Mouse (Mus musculus): ENCODE results near the gene Ndufaf8.

Ndufaf8 gene

GRCm38 (mm10) chr11:120098588-120099511, at the start of gene Ndufaf8, which contains the start of gene Tepsin:
TSS of gene Ndufaf8 (plus strand) at chr11:120098928.
TSS of gene Tepsin (minus strand) at chr11:120098731.
- peak; percentile 97 to 99 for DNase-seq (ENCODE audit: low spot score in 2 of 2)

- DNase-seq (ENCODE audit: low spot score in 2 of 2): no peak
Observed at GRCm38 (mm10) chr11:120049067-120049466, 49.7 kb upstream of the Ndufaf8 start.

GRCm38 (mm10) chr11:120051124-120051811, 47.5 kb upstream of the Ndufaf8 start:
- DNase-seq (ENCODE audit: low spot score in 2 of 2): no peak

GRCm38 (mm10) chr11:120052274-120052673, 46.5 kb upstream of the Ndufaf8 start:
- no peak for DNase-seq (ENCODE audit: low spot score in 2 of 2)

- DNase-seq (ENCODE audit: low spot score in 2 of 2): no peak
Observed at GRCm38 (mm10) chr11:120053846-120054245, 44.9 kb upstream of the Ndufaf8 start.

- DNase-seq (ENCODE audit: low spot score in 2 of 2): no peak
Observed at GRCm38 (mm10) chr11:120055953-120056732, 42.6 kb upstream of the Ndufaf8 start.

GRCm38 (mm10) chr11:120060634-120061033, 38.1 kb upstream of the Ndufaf8 start:
- no peak for DNase-seq (ENCODE audit: low spot score in 2 of 2)

- no peak for DNase-seq (ENCODE audit: low spot score in 2 of 2)
Observed at GRCm38 (mm10) chr11:120063326-120063725, 35.4 kb upstream of the Ndufaf8 start.

- DNase-seq (ENCODE audit: low spot score in 2 of 2): no peak
Observed at GRCm38 (mm10) chr11:120064006-120064667, 34.6 kb upstream of the Ndufaf8 start.

GRCm38 (mm10) chr11:120064668-120065040, 34.1 kb upstream of the Ndufaf8 start:
- no peak for DNase-seq (ENCODE audit: low spot score in 2 of 2)

- peak; percentile 63 to 88 for DNase-seq (ENCODE audit: low spot score in 2 of 2)
Observed at GRCm38 (mm10) chr11:120065291-120065690, 33.4 kb upstream of the Ndufaf8 start.

- no peak for DNase-seq (ENCODE audit: low spot score in 2 of 2)
Observed at GRCm38 (mm10) chr11:120067834-120068233, 30.9 kb upstream of the Ndufaf8 start.

GRCm38 (mm10) chr11:120069261-120069660, 29.5 kb upstream of the Ndufaf8 start:
- no peak for DNase-seq (ENCODE audit: low spot score in 2 of 2)

GRCm38 (mm10) chr11:120070286-120070930, 28.3 kb upstream of the Ndufaf8 start:
- DNase-seq (ENCODE audit: low spot score in 2 of 2): no peak

- DNase-seq (ENCODE audit: low spot score in 2 of 2): no peak
Observed at GRCm38 (mm10) chr11:120071065-120071464, 27.7 kb upstream of the Ndufaf8 start.

- no peak for DNase-seq (ENCODE audit: low spot score in 2 of 2)
Observed at GRCm38 (mm10) chr11:120071731-120072320, 26.9 kb upstream of the Ndufaf8 start.

GRCm38 (mm10) chr11:120072986-120073647, 25.6 kb upstream of the Ndufaf8 start:
- no peak for DNase-seq (ENCODE audit: low spot score in 2 of 2)

- DNase-seq (ENCODE audit: low spot score in 2 of 2): no peak
Observed at GRCm38 (mm10) chr11:120076191-120076590, 22.5 kb upstream of the Ndufaf8 start.

GRCm38 (mm10) chr11:120080282-120080681, 18.4 kb upstream of the Ndufaf8 start:
- DNase-seq (ENCODE audit: low spot score in 2 of 2): no peak

Measured in spleen, postnatal 4 days (tissue).